Mouse (Mus musculus) hindbrain, embryonic 12.5 days (tissue): ENCODE data around the gene Hist1h1d. TPM values are rescaled to one million over a fixed set of nuclear protein-coding genes. Genes with fewer than 3 reads are reported as not detected.
"Not testable (repeated sequence)": the region's sequence is repeated elsewhere in the genome, so short reads cannot be mapped to it uniquely, and the experiment has no call there.

Source experiments
- ATAC-seq: fragments of 200-750 bp; cut with Nextera tagmentation; 2 replicates; pipeline ENCODE4 v1.8.0; 2017; ENCODE audit warnings: moderate TSS enrichment; ENCODE audit not compliant: low FRiP score
- H3K27ac ChIP-seq: fragments of 300-500 bp; sonication (generic); 2 replicates; pipeline ENCODE4 v1.5.1; 2016; ENCODE audit warnings: mild to moderate bottlenecking
- H3K27me3 ChIP-seq: fragments of 300-500 bp; sonication (generic); 2 replicates; pipeline ENCODE4 v1.6.1; 2016; ENCODE audit warnings: mild to moderate bottlenecking
- H3K36me3 ChIP-seq: fragments of 300-500 bp; sonication (generic); 2 replicates; pipeline ENCODE4 v1.6.1; 2016; ENCODE audit warnings: mild to moderate bottlenecking
- H3K4me1 ChIP-seq: fragments of 300-500 bp; sonication (generic); 2 replicates; pipeline ENCODE4 v1.6.1; 2016
- H3K4me2 ChIP-seq: fragments of 300-500 bp; sonication (generic); replicated peaks from 2 replicates; pipeline ENCODE4 v1.6.1; 2016; ENCODE audit warnings: mild to moderate bottlenecking
- H3K4me3 ChIP-seq: fragments of 300-500 bp; sonication (generic); 2 replicates; pipeline ENCODE4 v1.5.1; 2016; ENCODE audit warnings: mild to moderate bottlenecking
- H3K9ac ChIP-seq: fragments of 300-500 bp; sonication (generic); 2 replicates; pipeline ENCODE4 v1.6.1; 2016; ENCODE audit warnings: mild to moderate bottlenecking, moderate library complexity
- H3K9me3 ChIP-seq: fragments of 300-500 bp; sonication (generic); replicated peaks from 2 replicates; pipeline ENCODE4 v1.6.1; 2016; ENCODE audit warnings: mild to moderate bottlenecking
- WGBS: fragments of 180-500 bp; shearing (Covaris S2); methylation state at CpG from one replicate; pipeline ENCODE4 v1.1.7; 2016; 5-methylcytosine and 5-hydroxymethylcytosine counted together
- polyA plus RNA-seq: library from polyadenylated mRNA; unstranded; fragments of >200 nt; fragmentation: Nextera tagmentation; extraction: Ambion mirVana; gene quantifications from 2 replicates; pipeline ENCODE4 v1.2.1, GENCODE M21; 2016

Gene Hist1h1d
- polyA plus RNA-seq, 1 experiment from 2014 or later, result 0.39 TPM

GRCm38 (mm10) chr13:23581408-23582218 lies 28.6 kb downstream of the Hist1h1d start, which contains the start of gene Hist1h4d:
Gene Hist1h4d (plus strand): TSS chr13:23581598.
- no peaks in the 10 kb centered on the region for H3K36me3 ChIP-seq
- no peaks in the 10 kb centered on the region for H3K27me3 ChIP-seq
- H3K4me1 ChIP-seq, result peaks cover 30% of the 10 kb centered on the region
- peak within 1 kb of the TSS; percentile 84 for H3K27ac ChIP-seq
- WGBS, result under 1% methylated on average over 43 of the region's 43 CpGs
- peak; percentile 88 for ATAC-seq
- H3K9me3 ChIP-seq, result no peaks in the 10 kb centered on the region
- H3K9ac ChIP-seq, result peak within 1 kb of the TSS; percentile 68
- peak within 1 kb of the TSS; percentile 51 for H3K4me3 ChIP-seq
- H3K4me2 ChIP-seq, result peak within 1 kb of the TSS; percentile 87

- Histone ChIP-seq H3K36me3 (no peaks in the 10 kb centered on the region), H3K27ac (peak overlapping the region; percentile 84), H3K4me1 (peaks cover 24% of the 10 kb centered on the region), H3K9ac (peak overlapping the region; percentile 68), H3K4me2 (peak overlapping the region; percentile 87), H3K4me3 (peak overlapping the region; percentile 51), H3K9me3 (no peaks in the 10 kb centered on the region), H3K27me3 (no peaks in the 10 kb centered on the region)
- ATAC-seq, result no peak
- 2% methylated on average over 6 of the region's 6 CpGs for WGBS
Measured at GRCm38 (mm10) chr13:23582219-23583056, 29.4 kb downstream of the Hist1h1d start.

GRCm38 (mm10) chr13:23583387-23584068 lies 30.5 kb downstream of the Hist1h1d start:
- Histone ChIP-seq H3K4me3 (no peak overlapping the region), H3K4me2 (peak overlapping the region; percentile 15; the same call in 1 of the 2 replicates), H3K36me3 (no peaks in the 10 kb centered on the region), H3K9ac (peak overlapping the region; percentile 1; the same call in 1 of the 2 replicates), H3K27me3 (no peaks in the 10 kb centered on the region), H3K4me1 (peaks cover 24% of the 10 kb centered on the region), H3K27ac (peak overlapping the region; percentile 84), H3K9me3 (no peaks in the 10 kb centered on the region)
- ATAC-seq, result no peak

- H3K27ac ChIP-seq, result peak overlapping the region; percentile 94
- peak overlapping the region; percentile 69 for H3K4me2 ChIP-seq
- H3K4me3 ChIP-seq, result peak overlapping the region; percentile 37; the same call in 1 of the 2 replicates
- peaks cover 24% of the 10 kb centered on the region for H3K4me1 ChIP-seq
- ATAC-seq, result no peak
- H3K27me3 ChIP-seq, result no peaks in the 10 kb centered on the region
- H3K9ac ChIP-seq, result peak overlapping the region; percentile 75
- H3K9me3 ChIP-seq, result no peaks in the 10 kb centered on the region
- no peaks in the 10 kb centered on the region for H3K36me3 ChIP-seq
Measured at GRCm38 (mm10) chr13:23584331-23584730, 31.3 kb downstream of the Hist1h1d start.

GRCm38 (mm10) chr13:23585029-23585441 lies 32.0 kb downstream of the Hist1h1d start:
- no peaks in the 10 kb centered on the region for H3K9me3 ChIP-seq

GRCm38 (mm10) chr13:23585442-23586098 lies 32.5 kb downstream of the Hist1h1d start:
- H3K36me3 ChIP-seq, H3K27me3 ChIP-seq, H3K9me3 ChIP-seq: not testable (repeated sequence)
- Histone ChIP-seq H3K4me2 (peak overlapping the region; percentile 69), H3K4me3 (peak overlapping the region; percentile 37), H3K9ac (peak overlapping the region; percentile 75), H3K27ac (peak overlapping the region; percentile 94), H3K4me1 (peaks cover 24% of the 10 kb centered on the region)
- peak; percentile 91 for ATAC-seq
- WGBS, result 0% methylated on average over 23 of the region's 36 CpGs

More at GRCm38 (mm10) chr13:23585029-23585441, 32.0 kb downstream of the Hist1h1d start:
- Histone ChIP-seq H3K9ac (peak overlapping the region; percentile 75), H3K36me3 (no peaks in the 10 kb centered on the region), H3K4me1 (peaks cover 24% of the 10 kb centered on the region), H3K27ac (peak overlapping the region; percentile 94), H3K4me3 (peak overlapping the region; percentile 37), H3K27me3 (no peaks in the 10 kb centered on the region), H3K4me2 (peak overlapping the region; percentile 69)
- under 1% methylated on average over 21 of the region's 21 CpGs for WGBS
- peak; percentile 23; the same call in 1 of the 2 replicates for ATAC-seq

GRCm38 (mm10) chr13:23586099-23586939 lies 33.3 kb downstream of the Hist1h1d start:
- WGBS, result 3% methylated on average over 22 of the region's 22 CpGs
- no peaks in the 10 kb centered on the region for H3K27me3 ChIP-seq

GRCm38 (mm10) chr13:23586940-23587225 lies 33.8 kb downstream of the Hist1h1d start:
- WGBS, result 9% methylated on average over 1 of the region's 1 CpGs
- ATAC-seq, result no peak
- H3K4me1 ChIP-seq, result peaks cover 22% of the 10 kb centered on the region

More at GRCm38 (mm10) chr13:23586099-23586939, 33.3 kb downstream of the Hist1h1d start:
- Histone ChIP-seq H3K4me1 (peaks cover 24% of the 10 kb centered on the region), H3K4me2 (peak overlapping the region; percentile 69), H3K9ac (peak overlapping the region; percentile 49), H3K27ac (peak overlapping the region; percentile 94), H3K4me3 (peak overlapping the region; percentile 37), H3K9me3 (no peaks in the 10 kb centered on the region), H3K36me3 (no peaks in the 10 kb centered on the region)
- no peak for ATAC-seq

GRCm38 (mm10) chr13:23591206-23591605 lies 38.1 kb downstream of the Hist1h1d start:
- H3K4me3 ChIP-seq, result no peak overlapping the region
- H3K4me2 ChIP-seq, result no peak overlapping the region
- H3K9ac ChIP-seq, result no peak overlapping the region
- H3K36me3 ChIP-seq, result no peaks in the 10 kb centered on the region
- peaks cover 2% of the 10 kb centered on the region; the same call in 1 of the 2 replicates for H3K4me1 ChIP-seq
- H3K9me3 ChIP-seq, result no peaks in the 10 kb centered on the region
- no peak overlapping the region for H3K27ac ChIP-seq
- ATAC-seq, result no peak
- 92% methylated on average over 7 of the region's 7 CpGs for WGBS
- H3K27me3 ChIP-seq, result no peaks in the 10 kb centered on the region

More at GRCm38 (mm10) chr13:23586940-23587225, 33.8 kb downstream of the Hist1h1d start:
- Histone ChIP-seq H3K4me2 (peak overlapping the region; percentile 69), H3K27me3 (no peaks in the 10 kb centered on the region), H3K36me3 (no peaks in the 10 kb centered on the region), H3K9ac (peak overlapping the region; percentile 49; the same call in 1 of the 2 replicates), H3K9me3 (no peaks in the 10 kb centered on the region), H3K4me3 (peak overlapping the region; percentile 24; the same call in 1 of the 2 replicates), H3K27ac (peak overlapping the region; percentile 87)

GRCm38 (mm10) chr13:23591886-23592285 lies 38.8 kb downstream of the Hist1h1d start:
- not testable (repeated sequence) for H3K27me3 ChIP-seq

GRCm38 (mm10) chr13:23592614-23593013 lies 39.6 kb downstream of the Hist1h1d start:
- H3K4me2 ChIP-seq, result no peak overlapping the region
- no peak overlapping the region for H3K9ac ChIP-seq
- 82% methylated on average over 7 of the region's 7 CpGs for WGBS
- H3K4me3 ChIP-seq, result no peak overlapping the region
- H3K36me3 ChIP-seq, result no peaks in the 10 kb centered on the region
- H3K27ac ChIP-seq, result no peak overlapping the region
- no peaks in the 10 kb centered on the region for H3K4me1 ChIP-seq
- H3K9me3 ChIP-seq, result no peaks in the 10 kb centered on the region
- H3K27me3 ChIP-seq, result no peaks in the 10 kb centered on the region
- ATAC-seq, result no peak

More at GRCm38 (mm10) chr13:23591886-23592285, 38.8 kb downstream of the Hist1h1d start:
- H3K4me2 ChIP-seq, H3K27ac ChIP-seq, ATAC-seq, H3K9me3 ChIP-seq, H3K4me3 ChIP-seq, H3K36me3 ChIP-seq, H3K4me1 ChIP-seq, H3K9ac ChIP-seq: not testable (repeated sequence)
- 88% methylated on average over 7 of the region's 7 CpGs for WGBS
